Mouse (Mus musculus) bone marrow, adult 2 months (tissue): Measurements from ENCODE around the gene Ltk. TPM values are rescaled to one million over a fixed set of nuclear protein-coding genes. Genes with fewer than 3 reads are reported as not detected.

Experiments
- H3K27ac ChIP-seq: fragments of 200-500 bp; 2 replicates; pipeline ENCODE4 v1.5.1; 2012; ENCODE audit warnings: low read depth, mild to moderate bottlenecking, control low read depth, inconsistent platforms, low read length; ENCODE audit not compliant: control insufficient read depth, poor library complexity, insufficient read depth
- H3K4me1 ChIP-seq: fragments of 200-500 bp; 2 replicates; pipeline ENCODE4 v1.6.1; 2011; ENCODE audit warnings: low read length; ENCODE audit not compliant: control insufficient read depth, insufficient read depth
- H3K4me3 ChIP-seq: fragments of 200-500 bp; replicated peaks from 2 replicates; pipeline ENCODE3; 2011; ENCODE audit warnings: mild to moderate bottlenecking, low read depth, low read length, control low read depth; ENCODE audit not compliant: control insufficient read depth
- CTCF ChIP-seq: fragments of 200-500 bp; IDR thresholded peaks from 2 replicates; pipeline ENCODE4 v1.5.1; 2011; ENCODE audit warnings: low read length, control low read depth; ENCODE audit not compliant: control insufficient read depth, insufficient read depth
- POLR2A ChIP-seq: fragments of 200-500 bp; IDR thresholded peaks from 2 replicates; pipeline ENCODE4 v1.6.1; 2011; ENCODE audit warnings: low read depth, mild to moderate bottlenecking, control low read depth, low read length, borderline replicate concordance; ENCODE audit not compliant: control insufficient read depth
- WGBS: fragments of 180-500 bp; shearing (Covaris S2); methylation state at CpG from one replicate; pipeline ENCODE4 v1.1.7; 2018; 5-methylcytosine and 5-hydroxymethylcytosine counted together
- polyA plus RNA-seq: library from polyadenylated mRNA; stranded (reverse); fragments of >200 nt; gene quantifications from 2 replicates; pipeline ENCODE4 v1.2.4, GENCODE M21; 2011; ENCODE audit warnings: low replicate concordance; ENCODE audit not compliant: missing spikeins, insufficient read depth, insufficient read length

Gene Ltk
- polyA plus RNA-seq, 1 experiment, result 1.3 TPM

DNA sequence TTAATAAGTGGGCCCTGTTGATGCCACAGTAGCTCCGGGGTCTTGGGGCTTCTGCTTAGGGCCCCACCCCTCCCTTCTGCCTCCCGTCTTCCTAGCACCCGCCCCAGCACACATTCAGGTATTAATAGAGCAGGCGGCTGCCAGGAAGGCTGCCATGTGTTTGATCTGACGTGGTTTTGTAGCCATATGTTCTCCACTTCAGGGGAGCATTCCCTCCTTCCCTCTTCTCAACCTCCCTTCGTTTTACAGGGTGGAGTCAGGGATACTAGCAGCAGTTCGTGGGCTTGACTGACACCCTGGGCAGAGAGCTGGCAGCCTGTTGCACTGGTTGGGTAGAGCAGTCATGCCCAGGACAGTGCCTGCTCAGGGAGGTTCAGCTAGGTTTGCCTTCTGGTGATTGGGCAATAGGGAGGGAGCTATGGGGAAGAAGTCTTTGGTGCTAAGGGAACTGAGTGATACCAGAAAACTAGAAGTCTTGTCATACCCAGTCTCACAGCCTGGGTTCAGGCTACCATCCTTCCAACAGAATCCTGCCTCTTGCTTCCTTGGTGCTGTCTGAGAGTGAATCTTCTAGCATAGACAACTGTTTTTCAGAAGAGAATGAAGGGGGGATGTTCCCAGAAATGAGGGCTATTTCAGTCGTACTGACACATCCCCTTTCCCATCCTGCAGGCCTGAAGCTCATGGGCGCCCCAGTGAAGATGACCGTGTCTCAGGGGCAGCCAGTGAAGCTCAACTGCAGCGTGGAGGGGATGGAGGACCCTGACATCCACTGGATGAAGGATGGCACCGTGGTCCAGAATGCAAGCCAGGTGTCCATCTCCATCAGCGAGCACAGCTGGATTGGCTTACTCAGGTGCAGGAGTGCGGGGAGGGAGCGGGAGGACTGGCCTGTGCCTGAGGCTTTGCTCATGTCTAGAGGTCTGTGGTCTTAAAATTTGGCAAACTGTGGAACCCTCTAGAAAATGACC lies 40.9 kb upstream of the Ltk start:
- WGBS, result 56% methylated on average over 15 of the region's 15 CpGs
- Histone ChIP-seq H3K4me1 (no peaks in the 10 kb centered on the region), H3K4me3 (no peak overlapping the region), H3K27ac (no peak overlapping the region)
- TF ChIP-seq CTCF (no peak), POLR2A (no peak)

DNA sequence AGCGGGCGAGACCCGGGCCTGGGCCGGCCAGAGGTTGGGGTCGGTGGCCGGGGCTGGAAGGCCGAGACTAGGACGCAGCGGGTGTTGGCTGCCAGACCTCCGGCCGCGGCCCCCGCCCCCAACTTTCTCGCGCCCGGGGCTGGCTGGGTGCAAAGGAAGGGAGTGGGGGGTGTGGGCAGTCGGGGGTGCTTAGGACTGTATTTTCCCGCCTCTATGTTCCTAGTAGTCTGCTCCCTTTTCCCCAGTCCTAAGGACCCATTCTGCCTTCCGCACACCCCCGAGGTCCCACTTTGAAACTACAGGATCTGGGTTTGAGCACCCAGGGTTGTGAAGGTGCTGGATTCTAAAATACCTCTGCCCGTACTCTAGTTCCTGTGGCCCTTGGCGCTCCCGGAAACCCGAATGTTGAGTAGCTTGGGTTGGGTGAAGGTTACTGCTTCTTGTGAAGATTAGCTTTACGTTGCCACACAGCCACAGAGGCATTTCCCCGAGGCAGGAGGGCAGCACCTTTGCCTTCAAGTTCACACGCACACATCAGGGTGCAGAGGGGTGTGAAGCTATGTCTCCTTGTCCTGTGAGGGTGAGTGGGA lies 39.8 kb upstream of the Ltk start:
- H3K4me1 ChIP-seq, result no peaks in the 10 kb centered on the region
- WGBS, result under 1% methylated on average over 27 of the region's 27 CpGs
- H3K27ac ChIP-seq, result no peak overlapping the region
- H3K4me3 ChIP-seq, result no peak overlapping the region
- TF ChIP-seq POLR2A (no peak), CTCF (no peak)

DNA sequence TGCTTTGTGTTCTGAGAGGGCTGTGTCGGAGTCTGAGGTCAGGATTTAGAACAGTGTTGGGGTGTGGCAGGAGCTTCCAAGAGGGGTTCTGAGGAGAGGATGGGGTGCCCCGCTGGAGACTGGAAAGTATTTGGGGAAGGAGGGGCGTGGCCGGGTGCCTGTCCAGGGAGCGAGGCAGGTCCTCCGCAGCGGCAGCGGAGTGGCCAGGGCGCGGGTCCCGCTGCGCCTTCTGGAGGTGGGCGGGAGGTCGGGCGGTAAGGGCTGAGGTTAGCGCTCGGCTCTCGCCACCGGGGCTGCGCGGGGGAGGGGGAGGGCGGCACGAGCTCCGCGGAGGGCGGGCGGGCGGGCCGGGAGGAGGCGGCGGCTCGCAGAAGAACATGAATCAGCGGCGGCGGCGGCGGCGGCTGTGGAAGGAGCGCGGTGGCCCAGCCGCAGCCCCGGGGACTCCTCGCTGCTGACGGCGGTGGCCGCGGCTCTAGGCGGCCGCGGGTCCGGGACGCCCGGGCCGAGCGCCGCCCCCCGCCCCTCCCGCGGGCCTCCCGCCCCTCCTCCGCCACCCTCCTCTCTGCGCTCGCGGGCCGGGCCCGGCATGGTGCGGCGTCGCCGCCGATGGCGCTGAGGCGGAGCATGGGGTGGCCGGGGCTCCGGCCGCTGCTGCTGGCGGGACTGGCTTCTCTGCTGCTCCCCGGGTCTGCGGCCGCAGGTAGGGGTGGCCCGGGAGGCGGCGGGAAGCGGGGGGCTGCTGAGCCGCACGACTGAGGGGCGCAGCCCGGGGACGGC lies 39.1 kb upstream of the Ltk start:
- H3K4me3 ChIP-seq, result no peak overlapping the region
- TF ChIP-seq CTCF (no peak), POLR2A (no peak)
- H3K27ac ChIP-seq, result no peak overlapping the region
- H3K4me1 ChIP-seq, result no peaks in the 10 kb centered on the region
- WGBS, result 1% methylated on average over 74 of the region's 89 CpGs

DNA sequence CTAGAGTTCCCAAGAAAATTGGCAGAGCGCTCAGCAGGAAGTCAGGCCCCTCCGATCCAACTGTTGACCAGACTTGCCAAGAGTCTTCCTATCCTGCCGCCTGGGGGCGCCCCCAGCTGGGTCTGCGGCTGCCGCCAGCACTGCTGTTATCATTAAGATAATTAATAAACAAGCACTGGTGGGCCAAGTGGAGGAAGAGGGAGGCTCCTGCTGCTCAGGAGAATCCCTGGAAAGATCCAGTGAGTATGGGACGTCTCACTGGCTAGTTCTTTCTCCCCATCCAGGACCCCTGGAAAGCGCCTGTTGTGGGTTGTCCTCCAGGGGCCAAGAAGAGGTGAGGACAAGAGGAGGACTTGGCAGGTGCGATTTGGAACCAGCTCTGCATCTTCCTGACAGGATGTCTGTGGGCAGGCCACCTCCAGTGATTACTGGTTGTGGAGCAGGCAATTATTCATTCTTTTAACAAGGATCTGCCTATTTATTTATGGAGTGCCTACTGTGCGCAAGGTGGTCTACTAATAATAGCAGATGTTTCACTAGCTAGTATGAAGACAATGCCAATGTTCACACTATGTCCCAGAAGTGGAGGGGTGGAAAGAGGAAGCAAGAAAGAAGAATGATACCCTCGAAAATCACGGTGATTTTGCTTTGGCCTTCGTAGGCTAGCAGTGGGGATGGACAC lies 38.2 kb upstream of the Ltk start:
- Histone ChIP-seq H3K4me3 (no peak overlapping the region), H3K4me1 (no peaks in the 10 kb centered on the region), H3K27ac (no peak overlapping the region)
- 12% methylated on average over 13 of the region's 13 CpGs for WGBS
- TF ChIP-seq POLR2A (no peak), CTCF (peak; percentile 25; the same call in 1 of the 2 replicates)

DNA sequence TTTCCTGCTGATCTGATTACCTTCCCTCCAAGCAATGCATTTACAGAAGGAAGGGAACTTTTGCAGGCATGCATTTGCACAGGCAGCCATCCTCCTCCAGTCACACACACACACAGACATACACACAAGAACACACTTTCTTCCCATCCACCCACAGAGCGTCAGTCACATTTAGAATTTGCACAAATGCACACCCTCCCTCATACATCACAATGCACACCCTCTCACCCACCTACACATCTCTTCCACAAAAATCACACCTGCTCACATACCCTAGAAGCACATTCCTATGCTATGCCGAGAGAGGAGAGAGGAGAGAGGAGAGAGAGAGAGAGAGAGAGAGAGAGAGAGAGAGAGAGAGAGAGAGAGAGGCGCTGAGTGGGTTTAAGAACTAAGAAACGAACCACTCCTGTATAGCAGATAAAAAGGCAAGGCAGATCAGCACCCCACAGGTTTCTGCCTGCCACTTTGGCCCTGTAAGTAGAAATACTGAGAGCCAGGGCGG lies 37.1 kb upstream of the Ltk start, which contains the start of gene Tyro3:
Gene Tyro3 (plus strand): TSS at position 455 of the 505 bp plus-strand sequence.
- Histone ChIP-seq H3K4me3 (no peak within 1 kb of the TSS), H3K4me1 (no peaks in the 10 kb centered on the region), H3K27ac (no peak within 1 kb of the TSS)
- no peak for TF ChIP-seq POLR2A
- no peak for TF ChIP-seq CTCF
- WGBS, result 57% methylated on average over 5 of the region's 5 CpGs

DNA sequence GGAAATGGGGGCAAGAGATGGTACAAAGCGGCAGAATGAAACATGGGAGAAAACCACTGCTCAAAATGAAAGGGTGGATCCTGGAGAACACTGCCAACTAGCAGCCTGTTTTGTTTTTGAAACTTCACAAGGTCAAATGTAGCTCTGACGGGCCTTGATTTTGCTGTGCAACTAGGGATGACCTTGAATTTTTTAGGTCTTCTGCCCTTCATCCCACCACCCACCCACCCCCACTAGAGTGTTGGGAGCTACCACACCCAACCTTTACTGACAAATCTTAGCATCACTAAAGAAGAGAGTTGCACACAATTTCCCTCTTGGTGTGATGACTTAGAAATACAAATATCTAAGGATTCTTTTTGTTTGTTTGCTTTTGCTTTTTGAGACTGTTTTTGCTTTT lies 29.8 kb upstream of the Ltk start:
- TF ChIP-seq POLR2A (no peak), CTCF (no peak)
- WGBS, result 82% methylated on average over 2 of the region's 2 CpGs

DNA sequence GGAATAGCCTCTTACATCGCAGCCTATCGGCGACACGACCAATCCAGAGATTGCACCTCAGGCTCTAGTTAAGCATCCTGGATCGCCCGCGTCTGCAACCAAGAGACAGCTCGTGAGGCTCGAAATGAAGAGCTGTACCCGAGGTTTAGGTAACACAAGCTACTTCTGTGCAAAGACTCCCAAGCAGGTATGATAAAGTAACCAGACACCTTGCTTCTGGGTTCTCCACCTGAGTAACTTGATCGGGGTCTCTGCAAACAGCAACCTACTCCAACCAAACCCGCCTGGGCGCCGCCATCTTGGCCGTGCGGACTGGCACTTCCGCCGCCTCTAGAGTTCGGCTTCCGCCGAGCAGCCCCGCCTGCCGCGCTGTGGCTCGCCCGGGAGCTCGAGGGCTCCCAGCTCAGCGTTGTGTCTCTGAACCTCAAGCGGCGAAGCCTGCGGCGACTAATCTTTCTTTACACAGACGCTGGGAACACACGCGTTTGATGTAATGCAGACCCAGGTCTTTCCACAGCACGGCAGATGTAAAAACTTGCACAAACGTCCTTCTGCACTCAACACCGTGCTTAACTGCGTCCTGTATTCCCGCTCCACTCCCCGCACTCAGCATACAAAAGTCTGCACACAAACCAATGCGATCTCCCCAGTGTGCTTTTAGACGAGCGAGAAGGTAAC lies 27.1 kb upstream of the Ltk start, which contains the start of gene Rpap1:
Gene Rpap1 (minus strand): TSS at position 332 of the 678 bp plus-strand sequence.
- H3K4me3 ChIP-seq, result peak within 1 kb of the TSS; percentile 75
- H3K27ac ChIP-seq, result no peak within 1 kb of the TSS
- H3K4me1 ChIP-seq, result no peaks in the 10 kb centered on the region
- under 1% methylated on average over 44 of the region's 44 CpGs for WGBS
- TF ChIP-seq POLR2A (peak; percentile 75; the same call in 1 of the 2 replicates), CTCF (no peak)

More for the DNA sequence above, 29.8 kb upstream of the Ltk start:
- no peak overlapping the region for H3K4me3 ChIP-seq
- H3K4me1 ChIP-seq, result no peaks in the 10 kb centered on the region
- no peak overlapping the region for H3K27ac ChIP-seq
